Mouse (Mus musculus) right cerebral cortex, adult 18-20 months (tissue): ENCODE measurements around the gene Mettl1.

ENCODE experiments used
- DNase-seq: peaks from one replicate; pipeline ENCODE4 v3.0.0; 2022; ENCODE audit warnings: mixed read lengths

The Mettl1 gene

GRCm38 (mm10) chr10:127090560-127091411, 49.6 kb downstream of the Mettl1 start:
- no peak for DNase-seq

GRCm38 (mm10) chr10:127091507-127092396, 50.5 kb downstream of the Mettl1 start:
- no peak for DNase-seq

- DNase-seq = no peak
Observed at GRCm38 (mm10) chr10:127092742-127093141, 51.5 kb downstream of the Mettl1 start.

- DNase-seq = no peak
Observed at GRCm38 (mm10) chr10:127094382-127094802, 53.2 kb downstream of the Mettl1 start.
